Mouse (Mus musculus) intestine, embryonic 15.5 days (tissue): Measurements from ENCODE around the gene Gpr162. TPM values are rescaled to one million over a fixed set of nuclear protein-coding genes. Genes with fewer than 3 reads are reported as not detected.
"Not testable (repeated sequence)": the region's sequence is repeated elsewhere in the genome, so short reads cannot be mapped to it uniquely, and the experiment has no call there.

Experiments used
- ATAC-seq: fragments of 200-750 bp; cut with Nextera tagmentation; 2 replicates; pipeline ENCODE4 v1.8.0; 2017; ENCODE audit warnings: moderate TSS enrichment, moderate library complexity
- H3K27ac ChIP-seq: fragments of 300-500 bp; sonication (generic); 2 replicates; pipeline ENCODE4 v1.5.1; 2015; ENCODE audit warnings: mild to moderate bottlenecking, inconsistent platforms
- H3K27me3 ChIP-seq: fragments of 300-500 bp; sonication (generic); replicated peaks from 2 replicates; pipeline ENCODE4 v1.6.1; 2015; ENCODE audit warnings: inconsistent platforms
- H3K36me3 ChIP-seq: fragments of 300-500 bp; sonication (generic); 2 replicates; pipeline ENCODE4 v1.6.1; 2015; ENCODE audit warnings: inconsistent platforms
- H3K4me1 ChIP-seq: fragments of 300-500 bp; sonication (generic); replicated peaks from 2 replicates; pipeline ENCODE4 v1.6.1; 2015; ENCODE audit warnings: inconsistent platforms
- H3K4me2 ChIP-seq: fragments of 300-500 bp; sonication (generic); replicated peaks from 2 replicates; pipeline ENCODE4 v1.6.1; 2015; ENCODE audit warnings: mild to moderate bottlenecking, inconsistent platforms
- H3K4me3 ChIP-seq: fragments of 300-500 bp; sonication (generic); replicated peaks from 2 replicates; pipeline ENCODE4 v1.5.1; 2015; ENCODE audit warnings: inconsistent platforms
- H3K9ac ChIP-seq: fragments of 300-500 bp; sonication (generic); 2 replicates; pipeline ENCODE4 v1.6.1; 2015; ENCODE audit warnings: inconsistent platforms
- H3K9me3 ChIP-seq: fragments of 300-500 bp; sonication (generic); 2 replicates; pipeline ENCODE4 v1.6.1; 2016; ENCODE audit warnings: inconsistent platforms
- WGBS: fragments of 180-500 bp; shearing (Covaris S2); methylation state at CpG from one replicate; pipeline ENCODE4 v1.1.7; 2015; 5-methylcytosine and 5-hydroxymethylcytosine counted together
- polyA plus RNA-seq: library from polyadenylated mRNA; unstranded; fragments of >200 nt; fragmentation: Nextera tagmentation; extraction: Ambion mirVana; gene quantifications from 2 replicates; pipeline ENCODE4 v1.2.1, GENCODE M21; 2015

Gpr162 gene
- polyA plus RNA-seq, 1 experiment from 2014 or later, result 0.99 TPM

GRCm38 (mm10) chr6:124856321-124856720 lies 7.5 kb downstream of the Gpr162 start:
- ATAC-seq, result peak; percentile 42; the same call in 1 of the 2 replicates
- Histone ChIP-seq H3K27ac (peak overlapping the region; percentile 95; the same call in 1 of the 2 replicates), H3K9me3 (no peaks in the 10 kb centered on the region), H3K36me3 (no peaks in the 10 kb centered on the region), H3K9ac (peak overlapping the region; percentile 83), H3K4me2 (peak overlapping the region; percentile 95), H3K4me3 (peak overlapping the region; percentile 81), H3K4me1 (peaks cover 23% of the 10 kb centered on the region), H3K27me3 (peaks cover 15% of the 10 kb centered on the region; the same call in 1 of the 2 replicates)
- WGBS, result 9% methylated on average over 14 of the region's 14 CpGs

- 0 out of 2 replicates have a peak overlapping the region, but pooled peaks have one; percentile 8 for H3K9ac ChIP-seq
- no peak for ATAC-seq
- 76% methylated on average over 12 of the region's 12 CpGs for WGBS
These were observed 9.1 kb downstream of the Gpr162 start for GRCm38 (mm10) chr6:124854647-124855046.

GRCm38 (mm10) chr6:124850535-124850934 lies 13.2 kb downstream of the Gpr162 start:
- Histone ChIP-seq H3K4me2 (no peak overlapping the region), H3K9me3 (no peaks in the 10 kb centered on the region), H3K4me1 (no peaks in the 10 kb centered on the region), H3K27me3 (no peaks in the 10 kb centered on the region), H3K27ac (no peak overlapping the region), H3K36me3 (no peaks in the 10 kb centered on the region), H3K9ac (no peak overlapping the region), H3K4me3 (no peak overlapping the region)
- WGBS, result 58% methylated on average over 8 of the region's 8 CpGs
- no peak for ATAC-seq

More at GRCm38 (mm10) chr6:124854647-124855046, 9.1 kb downstream of the Gpr162 start:
- Histone ChIP-seq H3K4me3 (no peak overlapping the region), H3K36me3 (no peaks in the 10 kb centered on the region), H3K4me2 (no peak overlapping the region), H3K4me1 (peaks cover 17% of the 10 kb centered on the region; the same call in 1 of the 2 replicates), H3K27ac (no peak overlapping the region), H3K9me3 (no peaks in the 10 kb centered on the region), H3K27me3 (peaks cover 12% of the 10 kb centered on the region; the same call in 1 of the 2 replicates)

- Histone ChIP-seq H3K27me3 (no peaks in the 10 kb centered on the region), H3K4me2 (no peak overlapping the region), H3K36me3 (peaks cover 6% of the 10 kb centered on the region; the same call in 1 of the 2 replicates), H3K27ac (no peak overlapping the region), H3K9ac (no peak overlapping the region), H3K4me1 (no peaks in the 10 kb centered on the region), H3K4me3 (no peak overlapping the region), H3K9me3 (no peaks in the 10 kb centered on the region)
- whole genome bisulfite sequencing, result 9% methylated on average over 9 of the region's 9 CpGs
- peak; percentile 69 for ATAC-seq
These were observed 16.5 kb downstream of the Gpr162 start for GRCm38 (mm10) chr6:124847305-124847704.

- H3K9me3 ChIP-seq, result no peaks in the 10 kb centered on the region
- peak; percentile 21; the same call in 1 of the 2 replicates for ATAC-seq
- H3K4me3 ChIP-seq, result no peak within 1 kb of the TSS
- no peaks in the 10 kb centered on the region for H3K27me3 ChIP-seq
- H3K36me3 ChIP-seq, result peaks cover 6% of the 10 kb centered on the region; the same call in 1 of the 2 replicates
- 27% methylated on average over 15 of the region's 15 CpGs for WGBS
- H3K9ac ChIP-seq, result no peak within 1 kb of the TSS; the same call in 1 of the 2 replicates
- H3K27ac ChIP-seq, result no peak within 1 kb of the TSS
- H3K4me1 ChIP-seq, result peaks cover 13% of the 10 kb centered on the region; the same call in 1 of the 2 replicates
- H3K4me2 ChIP-seq, result no peak within 1 kb of the TSS
These were observed 23.3 kb downstream of the Gpr162 start, which contains the start of gene Gnb3 for GRCm38 (mm10) chr6:124840241-124841167. TSS of gene Gnb3 (minus strand) at chr6:124840275.

- Histone ChIP-seq H3K36me3 (peaks cover 1% of the 10 kb centered on the region; the same call in 1 of the 2 replicates), H3K4me1 (peaks cover 13% of the 10 kb centered on the region; the same call in 1 of the 2 replicates), H3K27ac (no peak overlapping the region), H3K27me3 (no peaks in the 10 kb centered on the region), H3K4me3 (no peak overlapping the region), H3K9me3 (no peaks in the 10 kb centered on the region), H3K4me2 (no peak overlapping the region), H3K9ac (no peak overlapping the region; the same call in 1 of the 2 replicates)
- ATAC-seq, result peak; percentile 6; the same call in 1 of the 2 replicates
- WGBS, result 9% methylated on average over 8 of the region's 8 CpGs
These were observed 24.0 kb downstream of the Gpr162 start for GRCm38 (mm10) chr6:124839805-124840204.

GRCm38 (mm10) chr6:124836411-124836810 lies 27.4 kb downstream of the Gpr162 start:
- ATAC-seq, result no peak
- no peaks in the 10 kb centered on the region for H3K9me3 ChIP-seq
- H3K36me3 ChIP-seq, result peaks cover 9% of the 10 kb centered on the region
- H3K4me1 ChIP-seq, result peaks cover 21% of the 10 kb centered on the region; the same call in 1 of the 2 replicates
- 77% methylated on average over 7 of the region's 7 CpGs for WGBS
- H3K27me3 ChIP-seq, result no peaks in the 10 kb centered on the region
- no peak overlapping the region for H3K4me3 ChIP-seq
- H3K27ac ChIP-seq, result no peak overlapping the region
- H3K4me2 ChIP-seq, result no peak overlapping the region
- H3K9ac ChIP-seq, result 0 out of 2 replicates have a peak overlapping the region, but pooled peaks have one; percentile 12

GRCm38 (mm10) chr6:124835531-124835930 lies 28.3 kb downstream of the Gpr162 start:
- 67% methylated on average over 10 of the region's 10 CpGs for WGBS
- Histone ChIP-seq H3K9ac (0 out of 2 replicates have a peak overlapping the region, but pooled peaks have one; percentile 17), H3K4me3 (no peak overlapping the region), H3K4me1 (peaks cover 20% of the 10 kb centered on the region; the same call in 1 of the 2 replicates), H3K27ac (no peak overlapping the region), H3K36me3 (peaks cover 9% of the 10 kb centered on the region), H3K27me3 (no peaks in the 10 kb centered on the region), H3K9me3 (no peaks in the 10 kb centered on the region), H3K4me2 (no peak overlapping the region)
- no peak for ATAC-seq

GRCm38 (mm10) chr6:124834512-124835081 lies 29.2 kb downstream of the Gpr162 start:
- Histone ChIP-seq H3K27me3 (no peaks in the 10 kb centered on the region), H3K9ac (no peak overlapping the region), H3K4me3 (no peak overlapping the region), H3K27ac (no peak overlapping the region), H3K4me1 (peaks cover 15% of the 10 kb centered on the region; the same call in 1 of the 2 replicates), H3K36me3 (peaks cover 9% of the 10 kb centered on the region), H3K9me3 (no peaks in the 10 kb centered on the region), H3K4me2 (no peak overlapping the region)
- WGBS, result 78% methylated on average over 6 of the region's 6 CpGs
- ATAC-seq, result no peak

GRCm38 (mm10) chr6:124831649-124832048 lies 32.1 kb downstream of the Gpr162 start:
- no peak for ATAC-seq
- Histone ChIP-seq H3K9ac (peak overlapping the region; percentile 9; the same call in 1 of the 2 replicates), H3K36me3 (peaks cover 9% of the 10 kb centered on the region), H3K4me3 (no peak overlapping the region), H3K27ac (no peak overlapping the region), H3K27me3 (no peaks in the 10 kb centered on the region), H3K4me2 (no peak overlapping the region), H3K4me1 (peaks cover 21% of the 10 kb centered on the region), H3K9me3 (no peaks in the 10 kb centered on the region)
- WGBS, result 94% methylated on average over 8 of the region's 8 CpGs

- H3K27me3 ChIP-seq, ATAC-seq, H3K9me3 ChIP-seq, H3K4me3 ChIP-seq, H3K27ac ChIP-seq, H3K9ac ChIP-seq: not testable (repeated sequence)
- H3K36me3 ChIP-seq, result peaks cover 10% of the 10 kb centered on the region
- peak overlapping the region; percentile 90 for H3K4me2 ChIP-seq
- H3K4me1 ChIP-seq, result peaks cover 21% of the 10 kb centered on the region
- WGBS, result 96% methylated on average over 4 of the region's 4 CpGs
These were observed 32.6 kb downstream of the Gpr162 start for GRCm38 (mm10) chr6:124831199-124831598.
